Mouse (Mus musculus): ENCODE results near the gene Nelfe.

The Nelfe gene

GRCm38 (mm10) chr17:34847615-34848014, 2.6 kb upstream of the Nelfe start:
- DNase-seq, result no peak

- no peak for DNase-seq
Observed at GRCm38 (mm10) chr17:34850517-34851125, 430 bp downstream of the Nelfe start.

- no peak for DNase-seq
Observed at GRCm38 (mm10) chr17:34853511-34853910, 3.3 kb downstream of the Nelfe start.

- DNase-seq, result no peak
Observed at GRCm38 (mm10) chr17:34854761-34855160, 4.6 kb downstream of the Nelfe start.

GRCm38 (mm10) chr17:34855825-34856224, 5.6 kb downstream of the Nelfe start:
- DNase-seq, result peak; percentile 67

GRCm38 (mm10) chr17:34858670-34859069, 8.5 kb downstream of the Nelfe start:
- no peak for DNase-seq

- DNase-seq, result no peak
Observed at GRCm38 (mm10) chr17:34860514-34860913, 10.3 kb downstream of the Nelfe start.

- DNase-seq, result no peak
Observed at GRCm38 (mm10) chr17:34861704-34862415, 11.7 kb downstream of the Nelfe start.

- peak; percentile 76 for DNase-seq
Observed at GRCm38 (mm10) chr17:34862416-34863081, 12.4 kb downstream of the Nelfe start, which contains the start of gene Cfb. Gene Cfb, minus strand, starts transcription at chr17:34862518.

- no peak for DNase-seq
Observed at GRCm38 (mm10) chr17:34865981-34866380, 15.8 kb downstream of the Nelfe start.

GRCm38 (mm10) chr17:34874321-34874720, 24.1 kb downstream of the Nelfe start:
- no peak for DNase-seq

GRCm38 (mm10) chr17:34879336-34879879, 29.2 kb downstream of the Nelfe start, which contains the start of gene Zbtb12:
Gene Zbtb12, plus strand, starts transcription at chr17:34879483.
- DNase-seq, result no peak

GRCm38 (mm10) chr17:34881166-34881565, 31.0 kb downstream of the Nelfe start:
- DNase-seq, result no peak

- peak; percentile 32 for DNase-seq
Observed at GRCm38 (mm10) chr17:34881683-34882310, 31.6 kb downstream of the Nelfe start, which contains the start of gene Gm20547. Gene Gm20547, minus strand, starts transcription at chr17:34882042.

GRCm38 (mm10) chr17:34883332-34883731, 33.1 kb downstream of the Nelfe start:
- DNase-seq, result no peak

- DNase-seq, result no peak
Observed at GRCm38 (mm10) chr17:34884704-34885103, 34.5 kb downstream of the Nelfe start.

GRCm38 (mm10) chr17:34885615-34886014, 35.4 kb downstream of the Nelfe start:
- DNase-seq, result no peak

- DNase-seq, result no peak
Observed at GRCm38 (mm10) chr17:34887942-34888341, 37.8 kb downstream of the Nelfe start.

- no peak for DNase-seq
Observed at GRCm38 (mm10) chr17:34890074-34890743, 40.0 kb downstream of the Nelfe start.

GRCm38 (mm10) chr17:34891377-34891776, 41.2 kb downstream of the Nelfe start:
- no peak for DNase-seq

GRCm38 (mm10) chr17:34893072-34893824, 43.1 kb downstream of the Nelfe start:
- no peak for DNase-seq
